Mouse (Mus musculus): ENCODE results near the gene Tet2. TPM values are rescaled to one million over a fixed set of nuclear protein-coding genes. Genes with fewer than 3 reads are reported as not detected.

Tet2 gene
- polyA plus RNA-seq, 1 experiment from 2014 or later: 10.7 TPM

GRCm38 (mm10) chr3:133579140-133579539 is 34.2 kb upstream of the Tet2 start:
- Histone ChIP-seq H3K27me3 (replicated peaks; ENCODE audit: control insufficient read depth, insufficient read depth, low read length) (no peaks in the 10 kb centered on the region), H3K36me3 (ENCODE audit: control insufficient read depth, insufficient read depth, low read length) (no peaks in the 10 kb centered on the region), H3K4me2 (ENCODE audit: low read depth, low read length) (no peak overlapping the region), H3K27ac (ENCODE audit: low read length) (no peak overlapping the region), H3K9ac (ENCODE audit: low read depth, low read length) (no peak overlapping the region), H3K9me3 (ENCODE audit: control insufficient read depth, low read length) (no peaks in the 10 kb centered on the region), H3K4me1 (ENCODE audit: control insufficient read depth, insufficient read depth, low read length) (no peaks in the 10 kb centered on the region), H3K4me3 (ENCODE audit: low read length) (no peak overlapping the region)
- no peak for ATAC-seq
- 39% methylated on average over 9 of the region's 9 CpGs for WGBS

GRCm38 (mm10) chr3:133574969-133575368 is 30.0 kb upstream of the Tet2 start:
- Histone ChIP-seq H3K4me2 (ENCODE audit: low read depth, low read length) (no peak overlapping the region), H3K9me3 (ENCODE audit: control insufficient read depth, low read length) (no peaks in the 10 kb centered on the region), H3K27me3 (replicated peaks; ENCODE audit: control insufficient read depth, insufficient read depth, low read length) (no peaks in the 10 kb centered on the region), H3K4me3 (ENCODE audit: low read length) (no peak overlapping the region), H3K4me1 (ENCODE audit: control insufficient read depth, insufficient read depth, low read length) (no peaks in the 10 kb centered on the region), H3K27ac (ENCODE audit: low read length) (no peak overlapping the region), H3K36me3 (ENCODE audit: control insufficient read depth, insufficient read depth, low read length) (no peaks in the 10 kb centered on the region), H3K9ac (ENCODE audit: low read depth, low read length) (no peak overlapping the region)
- WGBS: 74% methylated on average over 6 of the region's 6 CpGs
- ATAC-seq: no peak

- H3K27ac ChIP-seq (ENCODE audit: low read length): no peak overlapping the region
- H3K9me3 ChIP-seq (ENCODE audit: control insufficient read depth, low read length): no peaks in the 10 kb centered on the region
- ATAC-seq: no peak
- H3K27me3 ChIP-seq (replicated peaks; ENCODE audit: control insufficient read depth, insufficient read depth, low read length): no peaks in the 10 kb centered on the region
- WGBS: 68% methylated on average over 5 of the region's 5 CpGs
- no peak overlapping the region for H3K4me3 ChIP-seq (ENCODE audit: low read length)
- H3K36me3 ChIP-seq (ENCODE audit: control insufficient read depth, insufficient read depth, low read length): no peaks in the 10 kb centered on the region
- no peak overlapping the region for H3K4me2 ChIP-seq (ENCODE audit: low read depth, low read length)
- H3K9ac ChIP-seq (ENCODE audit: low read depth, low read length): no peak overlapping the region
- H3K4me1 ChIP-seq (ENCODE audit: control insufficient read depth, insufficient read depth, low read length): no peaks in the 10 kb centered on the region
Observed at GRCm38 (mm10) chr3:133571961-133572360, 27.0 kb upstream of the Tet2 start.

- Histone ChIP-seq H3K4me1 (ENCODE audit: control insufficient read depth, insufficient read depth, low read length) (no peaks in the 10 kb centered on the region), H3K9me3 (ENCODE audit: control insufficient read depth, low read length) (no peaks in the 10 kb centered on the region), H3K4me2 (ENCODE audit: low read depth, low read length) (no peak overlapping the region), H3K27me3 (replicated peaks; ENCODE audit: control insufficient read depth, insufficient read depth, low read length) (no peaks in the 10 kb centered on the region), H3K27ac (ENCODE audit: low read length) (no peak overlapping the region), H3K36me3 (ENCODE audit: control insufficient read depth, insufficient read depth, low read length) (no peaks in the 10 kb centered on the region), H3K4me3 (ENCODE audit: low read length) (no peak overlapping the region), H3K9ac (ENCODE audit: low read depth, low read length) (no peak overlapping the region)
- no peak for ATAC-seq
- 80% methylated on average over 2 of the region's 2 CpGs for WGBS
Observed at GRCm38 (mm10) chr3:133563503-133564205, 18.7 kb upstream of the Tet2 start.

GRCm38 (mm10) chr3:133559413-133560114 is 14.6 kb upstream of the Tet2 start:
- Histone ChIP-seq H3K4me2 (ENCODE audit: low read depth, low read length) (no peak overlapping the region), H3K4me3 (ENCODE audit: low read length) (no peak overlapping the region), H3K36me3 (ENCODE audit: control insufficient read depth, insufficient read depth, low read length) (no peaks in the 10 kb centered on the region), H3K27ac (ENCODE audit: low read length) (no peak overlapping the region), H3K9ac (ENCODE audit: low read depth, low read length) (no peak overlapping the region), H3K4me1 (ENCODE audit: control insufficient read depth, insufficient read depth, low read length) (peaks cover 5% of the 10 kb centered on the region; the same call in 1 of the 2 replicates), H3K9me3 (ENCODE audit: control insufficient read depth, low read length) (no peaks in the 10 kb centered on the region), H3K27me3 (replicated peaks; ENCODE audit: control insufficient read depth, insufficient read depth, low read length) (no peaks in the 10 kb centered on the region)
- 87% methylated on average over 6 of the region's 6 CpGs for WGBS
- ATAC-seq: no peak

GRCm38 (mm10) chr3:133557602-133558001 is 12.7 kb upstream of the Tet2 start:
- H3K9me3 ChIP-seq (ENCODE audit: control insufficient read depth, low read length): no peaks in the 10 kb centered on the region
- no peaks in the 10 kb centered on the region for H3K27me3 ChIP-seq (replicated peaks; ENCODE audit: control insufficient read depth, insufficient read depth, low read length)
- no peak for ATAC-seq
- no peak overlapping the region for H3K4me2 ChIP-seq (ENCODE audit: low read depth, low read length)
- no peak overlapping the region for H3K9ac ChIP-seq (ENCODE audit: low read depth, low read length)
- WGBS: 53% methylated on average over 6 of the region's 6 CpGs
- H3K36me3 ChIP-seq (ENCODE audit: control insufficient read depth, insufficient read depth, low read length): no peaks in the 10 kb centered on the region
- no peak overlapping the region for H3K4me3 ChIP-seq (ENCODE audit: low read length)
- no peak overlapping the region for H3K27ac ChIP-seq (ENCODE audit: low read length)
- H3K4me1 ChIP-seq (ENCODE audit: control insufficient read depth, insufficient read depth, low read length): peaks cover 5% of the 10 kb centered on the region; the same call in 1 of the 2 replicates

- ATAC-seq: no peak
- Histone ChIP-seq H3K9me3 (ENCODE audit: control insufficient read depth, low read length) (no peaks in the 10 kb centered on the region), H3K4me3 (ENCODE audit: low read length) (no peak overlapping the region), H3K36me3 (ENCODE audit: control insufficient read depth, insufficient read depth, low read length) (no peaks in the 10 kb centered on the region), H3K9ac (ENCODE audit: low read depth, low read length) (no peak overlapping the region), H3K4me2 (ENCODE audit: low read depth, low read length) (no peak overlapping the region), H3K27ac (ENCODE audit: low read length) (no peak overlapping the region), H3K4me1 (ENCODE audit: control insufficient read depth, insufficient read depth, low read length) (peaks cover 5% of the 10 kb centered on the region; the same call in 1 of the 2 replicates), H3K27me3 (replicated peaks; ENCODE audit: control insufficient read depth, insufficient read depth, low read length) (no peaks in the 10 kb centered on the region)
- 76% methylated on average over 7 of the region's 7 CpGs for WGBS
Observed at GRCm38 (mm10) chr3:133557154-133557553, 12.2 kb upstream of the Tet2 start.

- H3K9ac ChIP-seq (ENCODE audit: low read depth, low read length): no peak overlapping the region
- no peak overlapping the region for H3K4me3 ChIP-seq (ENCODE audit: low read length)
- peaks cover 5% of the 10 kb centered on the region; the same call in 1 of the 2 replicates for H3K4me1 ChIP-seq (ENCODE audit: control insufficient read depth, insufficient read depth, low read length)
- H3K4me2 ChIP-seq (ENCODE audit: low read depth, low read length): no peak overlapping the region
- no peaks in the 10 kb centered on the region for H3K27me3 ChIP-seq (replicated peaks; ENCODE audit: control insufficient read depth, insufficient read depth, low read length)
- no peaks in the 10 kb centered on the region for H3K9me3 ChIP-seq (ENCODE audit: control insufficient read depth, low read length)
- H3K27ac ChIP-seq (ENCODE audit: low read length): no peak overlapping the region
- 66% methylated on average over 7 of the region's 7 CpGs for WGBS
- H3K36me3 ChIP-seq (ENCODE audit: control insufficient read depth, insufficient read depth, low read length): no peaks in the 10 kb centered on the region
- peak; percentile 96 for ATAC-seq
Observed at GRCm38 (mm10) chr3:133555378-133555777, 10.4 kb upstream of the Tet2 start.

GRCm38 (mm10) chr3:133554552-133555067 is 9.7 kb upstream of the Tet2 start:
- Histone ChIP-seq H3K4me3 (ENCODE audit: low read length) (no peak overlapping the region), H3K27ac (ENCODE audit: low read length) (no peak overlapping the region), H3K4me1 (ENCODE audit: control insufficient read depth, insufficient read depth, low read length) (peaks cover 5% of the 10 kb centered on the region; the same call in 1 of the 2 replicates), H3K36me3 (ENCODE audit: control insufficient read depth, insufficient read depth, low read length) (no peaks in the 10 kb centered on the region), H3K9ac (ENCODE audit: low read depth, low read length) (no peak overlapping the region), H3K4me2 (ENCODE audit: low read depth, low read length) (no peak overlapping the region), H3K9me3 (ENCODE audit: control insufficient read depth, low read length) (no peaks in the 10 kb centered on the region), H3K27me3 (replicated peaks; ENCODE audit: control insufficient read depth, insufficient read depth, low read length) (no peaks in the 10 kb centered on the region)
- 79% methylated on average over 6 of the region's 6 CpGs for WGBS
- no peak for ATAC-seq

Data from intestine, embryonic 16.5 days (tissue).